Mouse (Mus musculus): ENCODE results near the gene Msgn1. TPM values are rescaled to one million over a fixed set of nuclear protein-coding genes. Genes with fewer than 3 reads are reported as not detected.

The Msgn1 gene
- polyA plus RNA-seq, 2 experiments = 0.15 TPM; not detected in 1

- no peaks in the 10 kb centered on the region for H3K27me3 ChIP-seq (ENCODE audit: control insufficient read depth, insufficient read depth, low read length)
- H3K27ac ChIP-seq (replicated peaks; ENCODE audit: low read depth, low read length) = no peak overlapping the region
- WGBS = 79% methylated on average over 1 of the region's 1 CpGs
- ATAC-seq (ENCODE audit: low FRiP score, low read depth) = no peak
- H3K4me3 ChIP-seq (replicated peaks; ENCODE audit: low read length) = no peak overlapping the region
- no peak for TF ChIP-seq POLR2A (IDR thresholded peaks at IDR 0.05; ENCODE audit: borderline replicate concordance, extremely low read depth, insufficient read depth, insufficient read length)
- no peaks in the 10 kb centered on the region for H3K9me3 ChIP-seq (ENCODE audit: control insufficient read depth, low read length)
- H3K4me2 ChIP-seq (replicated peaks; ENCODE audit: low read depth, low read length, severe bottlenecking) = no peak overlapping the region
- no peak overlapping the region for H3K9ac ChIP-seq (ENCODE audit: low read depth, low read length, severe bottlenecking)
- H3K4me1 ChIP-seq (ENCODE audit: control insufficient read depth, insufficient read depth, low read length) = no peaks in the 10 kb centered on the region
- no peaks in the 10 kb centered on the region for H3K36me3 ChIP-seq (ENCODE audit: control insufficient read depth, insufficient read depth, low read length)
- DNase-seq (ENCODE audit: low spot score) = no peak
Measured at GRCm38 (mm10) chr12:11195031-11195430, 13.7 kb downstream of the Msgn1 start.

GRCm38 (mm10) chr12:11178486-11179154 lies 30.2 kb downstream of the Msgn1 start:
- H3K4me1 ChIP-seq (ENCODE audit: control insufficient read depth, insufficient read depth, low read length) = 0 out of 2 replicates have a peak, but pooled peaks cover 2% of the 10 kb centered on the region
- DNase-seq (ENCODE audit: low spot score) (peak; percentile 96), ATAC-seq (ENCODE audit: low FRiP score, low read depth) (peak; percentile 88)
- H3K27ac ChIP-seq (replicated peaks; ENCODE audit: low read depth, low read length) = no peak overlapping the region
- H3K4me2 ChIP-seq (replicated peaks; ENCODE audit: low read depth, low read length, severe bottlenecking) = no peak overlapping the region
- H3K27me3 ChIP-seq (ENCODE audit: control insufficient read depth, insufficient read depth, low read length) = no peaks in the 10 kb centered on the region
- no peak overlapping the region for H3K9ac ChIP-seq (ENCODE audit: low read depth, low read length, severe bottlenecking)
- H3K36me3 ChIP-seq (ENCODE audit: control insufficient read depth, insufficient read depth, low read length) = no peaks in the 10 kb centered on the region
- TF ChIP-seq POLR2A (IDR thresholded peaks at IDR 0.05; ENCODE audit: borderline replicate concordance, extremely low read depth, insufficient read depth, insufficient read length) = no peak
- no peaks in the 10 kb centered on the region for H3K9me3 ChIP-seq (ENCODE audit: control insufficient read depth, low read length)
- H3K4me3 ChIP-seq (replicated peaks; ENCODE audit: low read length) = no peak overlapping the region
- 22% methylated on average over 11 of the region's 11 CpGs for WGBS

GRCm38 (mm10) chr12:11177408-11178394 lies 31.1 kb downstream of the Msgn1 start:
- ATAC-seq (ENCODE audit: low FRiP score, low read depth) (no peak), DNase-seq (ENCODE audit: low spot score) (no peak)
- H3K27ac ChIP-seq (replicated peaks; ENCODE audit: low read depth, low read length) = no peak overlapping the region
- no peak overlapping the region for H3K4me3 ChIP-seq (replicated peaks; ENCODE audit: low read length)
- H3K4me1 ChIP-seq (ENCODE audit: control insufficient read depth, insufficient read depth, low read length) = 0 out of 2 replicates have a peak, but pooled peaks cover 2% of the 10 kb centered on the region
- H3K36me3 ChIP-seq (ENCODE audit: control insufficient read depth, insufficient read depth, low read length) = no peaks in the 10 kb centered on the region
- H3K27me3 ChIP-seq (ENCODE audit: control insufficient read depth, insufficient read depth, low read length) = no peaks in the 10 kb centered on the region
- 31% methylated on average over 5 of the region's 5 CpGs for WGBS
- H3K4me2 ChIP-seq (replicated peaks; ENCODE audit: low read depth, low read length, severe bottlenecking) = no peak overlapping the region
- no peaks in the 10 kb centered on the region for H3K9me3 ChIP-seq (ENCODE audit: control insufficient read depth, low read length)
- H3K9ac ChIP-seq (ENCODE audit: low read depth, low read length, severe bottlenecking) = no peak overlapping the region
- TF ChIP-seq POLR2A (IDR thresholded peaks at IDR 0.05; ENCODE audit: borderline replicate concordance, extremely low read depth, insufficient read depth, insufficient read length) = no peak

- no peak overlapping the region for H3K4me2 ChIP-seq (replicated peaks; ENCODE audit: low read depth, low read length, severe bottlenecking)
- no peaks in the 10 kb centered on the region for H3K27me3 ChIP-seq (ENCODE audit: control insufficient read depth, insufficient read depth, low read length)
- no peak overlapping the region for H3K27ac ChIP-seq (replicated peaks; ENCODE audit: low read depth, low read length)
- DNase-seq (ENCODE audit: low spot score) = no peak
- H3K4me1 ChIP-seq (ENCODE audit: control insufficient read depth, insufficient read depth, low read length) = no peaks in the 10 kb centered on the region
- no peak for TF ChIP-seq POLR2A (IDR thresholded peaks at IDR 0.05; ENCODE audit: borderline replicate concordance, extremely low read depth, insufficient read depth, insufficient read length)
- no peak for ATAC-seq (ENCODE audit: low FRiP score, low read depth)
- 87% methylated on average over 3 of the region's 3 CpGs for WGBS
- H3K36me3 ChIP-seq (ENCODE audit: control insufficient read depth, insufficient read depth, low read length) = no peaks in the 10 kb centered on the region
- H3K9ac ChIP-seq (ENCODE audit: low read depth, low read length, severe bottlenecking) = no peak overlapping the region
- H3K9me3 ChIP-seq (ENCODE audit: control insufficient read depth, low read length) = no peaks in the 10 kb centered on the region
- H3K4me3 ChIP-seq (replicated peaks; ENCODE audit: low read length) = no peak overlapping the region
Measured at GRCm38 (mm10) chr12:11158670-11159069, 50.1 kb downstream of the Msgn1 start.

Other genes starting within 250 kb of the Msgn1 start
- 2.4 and 2.6 TPM in 2 replicates for gene Kcns3, start 57.9 kb downstream of the Msgn1 start, polyA plus RNA-seq (2012; rRNA removed)
- gene Kcns3, start 57.9 kb downstream of the Msgn1 start, polyA plus RNA-seq (2014; fragmentation: Nextera tagmentation; extraction: Ambion mirVana) = 3.1 and 3.6 TPM in 2 replicates
- 4.9 and 5.9 TPM in 2 replicates for gene Gen1, start 56.8 kb upstream of the Msgn1 start, polyA plus RNA-seq (2012; rRNA removed)
- 7.0 and 8.3 TPM in 2 replicates for gene Gen1, start 56.8 kb upstream of the Msgn1 start, polyA plus RNA-seq (2014; fragmentation: Nextera tagmentation; extraction: Ambion mirVana)
- gene Smc6, start 56.9 kb upstream of the Msgn1 start, polyA plus RNA-seq (2012; rRNA removed) = 40.6 and 71.8 TPM in 2 replicates
- 122 and 126 TPM in 2 replicates for gene Smc6, start 56.9 kb upstream of the Msgn1 start, polyA plus RNA-seq (2014; fragmentation: Nextera tagmentation; extraction: Ambion mirVana)
- 1.4 and 1.6 TPM in 2 replicates for gene Vsnl1, start 227.6 kb upstream of the Msgn1 start, polyA plus RNA-seq (2012; rRNA removed)
- gene Vsnl1, start 227.6 kb upstream of the Msgn1 start, polyA plus RNA-seq (2014; fragmentation: Nextera tagmentation; extraction: Ambion mirVana) = 1.8 TPM in 2 replicates
- gene Rad51ap2, start 247.1 kb upstream of the Msgn1 start, polyA plus RNA-seq (2012; rRNA removed) = 0.09 and 0.21 TPM in 2 replicates
- 0.39 and 0.57 TPM in 2 replicates for gene Rad51ap2, start 247.1 kb upstream of the Msgn1 start, polyA plus RNA-seq (2014; fragmentation: Nextera tagmentation; extraction: Ambion mirVana)

Measured in limb, embryonic 14.5 days (tissue).